Mouse (Mus musculus) heart, postnatal 0 days (tissue): ENCODE results near the gene Qsox1.

Experiments used
- CTCF ChIP-seq: IDR thresholded peaks from 2 replicates; pipeline ENCODE4 v1.5.1; 2016; ENCODE audit warnings: antibody characterized with exemption, control low read depth, low read depth
- EP300 ChIP-seq: IDR thresholded peaks from 2 replicates; pipeline ENCODE4 v1.6.1; 2016; ENCODE audit warnings: antibody characterized with exemption, low read depth

DNA sequence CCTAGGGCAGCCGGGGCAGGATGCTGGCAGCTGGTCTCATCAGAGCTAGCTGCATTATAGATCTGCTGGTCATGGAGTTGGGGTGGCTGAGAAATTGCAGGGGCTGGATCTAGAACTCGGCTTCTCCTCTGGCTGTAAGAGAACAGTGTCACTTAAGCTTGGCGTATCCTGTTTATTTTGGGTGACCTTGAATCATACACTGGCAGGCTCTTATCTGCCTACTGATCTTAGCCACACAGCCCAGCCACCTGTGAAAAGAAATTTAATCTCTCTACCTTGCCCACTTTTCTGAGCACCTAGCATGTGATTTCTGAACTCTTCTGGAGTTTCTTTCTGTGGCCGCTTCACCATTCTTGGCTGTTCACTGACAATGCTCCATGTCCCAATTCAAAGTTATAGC, 30.8 kb upstream of the Qsox1 start:
- no peak for TF ChIP-seq CTCF
- no peak for TF ChIP-seq EP300
